Mouse (Mus musculus): Measurements from ENCODE around the gene Lelp1.

Lelp1 gene

GRCm38 (mm10) chr3:92142644-92143043 lies at the start of gene Lelp1:
Gene Lelp1, minus strand, starts transcription at chr3:92142744.
- DNase-seq (ENCODE audit: low spot score): no peak

- DNase-seq (ENCODE audit: low spot score): no peak
These were observed 34.3 kb upstream of the Lelp1 start for GRCm38 (mm10) chr3:92176880-92177279.

DNA sequence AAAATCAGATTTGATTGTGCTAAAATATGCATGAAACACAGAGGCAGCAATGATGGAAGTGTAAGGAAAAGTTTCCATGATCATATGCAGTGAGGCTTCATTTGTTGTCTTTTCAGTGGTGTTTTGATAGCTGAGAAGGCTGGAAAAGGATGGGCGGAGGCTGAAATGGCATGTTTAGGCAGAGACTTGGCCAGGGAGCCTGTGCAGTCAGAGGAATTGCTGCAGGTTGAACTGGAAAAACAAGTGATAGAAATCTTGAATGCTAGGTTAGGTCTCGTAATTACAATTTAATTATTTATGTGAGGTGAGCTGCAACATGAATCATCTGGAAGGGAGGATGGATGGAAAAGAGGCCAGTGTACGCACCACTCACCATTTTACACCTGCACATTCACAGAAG lies 27.3 kb upstream of the Lelp1 start:
- no peak for DNase-seq (ENCODE audit: low spot score)

GRCm38 (mm10) chr3:92153322-92153721 lies 10.8 kb upstream of the Lelp1 start:
- DNase-seq (ENCODE audit: low spot score): peak; percentile 35

GRCm38 (mm10) chr3:92150631-92151277 lies 8.2 kb upstream of the Lelp1 start:
- DNase-seq (ENCODE audit: low spot score): peak; percentile 38

- DNase-seq (ENCODE audit: low spot score): no peak
These were observed 5.4 kb upstream of the Lelp1 start for GRCm38 (mm10) chr3:92147913-92148312.

DNA sequence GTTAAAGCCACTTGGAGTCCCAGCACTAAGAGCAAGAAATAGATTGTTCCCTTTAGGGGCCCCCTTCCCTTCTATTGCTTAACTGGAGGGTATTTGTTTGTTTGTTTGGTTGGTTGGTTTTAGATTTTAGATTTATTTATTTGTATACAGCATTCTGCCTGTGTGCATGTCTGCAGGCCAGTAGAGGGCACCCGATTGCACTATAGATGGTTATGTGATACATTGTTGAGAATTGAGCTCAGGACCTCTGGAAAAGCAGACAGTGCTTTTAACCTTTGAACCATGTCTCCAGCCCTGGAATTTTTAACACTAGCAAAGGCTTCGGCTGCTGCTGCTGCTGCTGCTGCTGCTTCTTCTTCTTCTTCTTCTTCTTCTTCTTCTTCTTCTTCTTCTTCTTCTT lies 4.9 kb upstream of the Lelp1 start:
- no peak for DNase-seq (ENCODE audit: low spot score)

DNA sequence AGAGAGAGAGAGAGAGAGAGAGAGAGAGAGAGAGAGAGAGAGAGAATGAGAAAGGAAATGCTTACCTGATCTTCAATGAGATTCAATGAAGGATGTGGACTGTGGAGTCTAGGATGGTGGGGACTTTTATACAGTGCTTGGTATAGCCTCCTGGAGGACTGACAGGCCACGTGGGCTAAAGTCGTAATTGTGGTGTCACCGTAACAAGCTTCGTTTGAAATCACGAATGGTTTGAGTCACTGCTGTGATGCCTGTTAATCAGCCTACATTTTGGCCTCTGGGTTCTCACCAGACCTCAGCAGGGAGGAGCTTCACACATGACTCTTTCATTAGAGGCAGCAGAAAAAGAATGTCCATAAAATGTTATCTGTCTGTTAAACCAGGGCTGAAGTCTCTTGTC lies 18.7 kb downstream of the Lelp1 start, which contains the start of gene Prr9:
TSS of gene Prr9 (minus strand) at position 101 of the 400 bp plus-strand sequence.
- no peak for DNase-seq (ENCODE audit: low spot score)

- no peak for DNase-seq (ENCODE audit: low spot score)
These were observed 21.6 kb downstream of the Lelp1 start for GRCm38 (mm10) chr3:92120902-92121301.

DNA sequence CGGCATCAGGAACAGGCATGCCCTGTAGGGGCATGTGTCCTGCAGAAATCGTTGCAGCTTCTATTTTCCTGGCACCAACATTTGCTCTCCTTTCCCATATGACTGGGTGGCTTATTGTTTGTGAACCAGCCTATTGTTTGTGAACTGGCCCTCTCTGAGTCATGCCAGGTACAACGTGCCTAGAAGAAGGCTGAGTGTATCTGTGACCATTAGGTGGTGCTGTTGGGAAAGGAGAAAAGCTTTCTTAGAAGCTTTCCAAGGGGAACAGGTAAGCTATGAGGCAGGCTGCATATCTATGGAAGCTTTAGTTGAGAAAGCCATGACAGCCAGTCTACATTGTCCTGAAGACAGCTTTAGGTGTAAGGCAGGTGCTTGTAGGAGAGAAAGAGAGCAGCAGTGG lies 24.6 kb downstream of the Lelp1 start:
- peak; percentile 11 for DNase-seq (ENCODE audit: low spot score)

DNA sequence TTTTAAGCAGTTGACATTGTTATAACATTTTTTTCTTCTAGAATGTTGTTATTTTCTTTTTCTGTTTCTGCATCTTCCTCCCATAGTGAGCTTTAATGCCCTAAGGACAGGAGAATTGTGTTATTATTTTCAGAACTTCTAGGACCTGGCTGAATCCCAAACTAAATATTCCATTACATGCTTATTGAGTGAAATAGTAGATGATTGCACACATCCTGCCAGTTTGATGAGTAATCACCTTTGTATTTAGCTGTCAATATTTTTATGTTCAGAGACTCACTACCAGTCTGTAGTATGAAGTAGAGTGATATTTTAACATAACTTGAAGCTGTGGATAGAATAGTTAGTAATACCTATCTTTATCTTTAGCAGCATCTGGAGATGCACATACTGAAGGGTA lies 31.0 kb downstream of the Lelp1 start:
- no peak for DNase-seq (ENCODE audit: low spot score)

GRCm38 (mm10) chr3:92110790-92111189 lies 31.8 kb downstream of the Lelp1 start:
- no peak for DNase-seq (ENCODE audit: low spot score)

DNA sequence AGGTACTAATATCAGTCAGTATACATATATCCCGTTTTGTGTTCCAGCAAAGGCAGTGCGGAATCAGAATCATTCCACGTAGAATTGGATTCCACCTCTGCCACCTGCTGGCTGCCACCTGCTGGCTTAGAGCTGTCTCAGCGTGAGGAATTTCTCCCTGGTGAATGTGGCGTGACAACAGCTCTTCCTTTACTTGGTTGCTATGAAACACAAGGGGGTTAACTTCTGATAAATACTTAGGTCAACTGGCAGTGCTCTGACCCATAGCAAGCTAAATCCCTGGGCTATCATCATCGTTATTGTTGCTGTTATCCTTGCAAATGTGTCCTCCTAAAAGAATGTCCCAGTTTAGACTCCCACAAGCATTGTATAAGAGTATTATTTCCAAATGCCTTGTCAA lies 36.0 kb downstream of the Lelp1 start:
- peak; percentile 19 for DNase-seq (ENCODE audit: low spot score)
